Mouse (Mus musculus) stomach, postnatal 0 days (tissue): ENCODE measurements around the gene Hspa4.
"Not testable (repeated sequence)": the region's sequence is repeated elsewhere in the genome, so short reads cannot be mapped to it uniquely, and the experiment has no call there.

Experiments
- CTCF ChIP-seq: IDR thresholded peaks from 2 replicates; pipeline ENCODE4 v1.5.1; 2016; ENCODE audit warnings: antibody characterized with exemption, low read depth, mild to moderate bottlenecking, moderate library complexity
- EP300 ChIP-seq: optimal IDR thresholded peaks from 2 replicates; pipeline ENCODE3; 2016; ENCODE audit warnings: antibody characterized with exemption

DNA sequence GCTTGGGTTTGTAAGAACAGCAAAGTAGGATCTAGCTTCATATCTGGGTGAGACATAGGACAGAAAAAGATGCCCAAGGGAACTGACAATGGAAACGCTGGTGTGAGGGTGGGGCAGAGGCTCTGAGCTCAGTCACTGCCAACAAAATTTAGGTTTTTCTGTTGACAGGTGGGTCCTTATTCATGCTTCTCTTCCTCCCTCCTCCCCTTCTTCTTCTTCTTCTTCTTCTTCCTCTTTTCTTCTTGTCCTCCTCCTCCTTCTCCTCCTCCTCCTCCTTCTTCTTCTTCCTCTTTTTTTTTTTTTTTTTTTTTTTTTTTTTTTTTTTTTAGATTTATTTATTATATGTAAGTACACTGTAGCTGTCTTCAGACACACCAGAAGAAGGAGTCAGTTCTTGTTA lies 12.6 kb upstream of the Hspa4 start:
- not testable (repeated sequence) for TF ChIP-seq CTCF, EP300
